Mouse (Mus musculus) E14TG2a.4 (cell line): ENCODE data around the gene Pias4.
"Not testable (repeated sequence)": the region's sequence is repeated elsewhere in the genome, so short reads cannot be mapped to it uniquely, and the experiment has no call there.

Experiments used
- CTCF ChIP-seq: conservative IDR thresholded peaks from 2 replicates; pipeline ENCODE4 v1.5.1; 2014; ENCODE audit warnings: low read length
- NANOG ChIP-seq: IDR thresholded peaks from 2 replicates; pipeline ENCODE4 v1.6.1; 2014; ENCODE audit warnings: borderline replicate concordance, low read length, mixed read lengths

DNA sequence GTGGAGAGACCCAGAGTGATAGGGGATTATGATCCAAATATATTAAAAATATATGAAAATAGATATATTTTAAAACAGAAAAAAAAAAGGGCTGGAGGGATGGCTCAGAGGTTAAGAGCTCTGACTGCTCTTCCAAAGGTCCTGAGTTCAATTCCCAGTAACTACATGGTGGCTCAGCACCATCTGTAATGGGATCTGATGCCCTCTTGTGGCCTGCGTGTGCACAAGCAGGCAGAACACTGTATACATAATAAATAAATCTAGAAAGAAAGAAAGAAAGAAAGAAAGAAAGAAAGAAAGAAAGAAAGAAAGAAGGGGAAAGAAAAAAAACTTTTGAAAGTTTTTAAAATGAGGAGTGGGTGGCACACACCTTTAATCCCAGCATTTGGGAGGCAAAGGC lies 49.5 kb upstream of the Pias4 start:
- peak; percentile 44 for TF ChIP-seq CTCF
- TF ChIP-seq NANOG: not testable (repeated sequence)
